Mouse (Mus musculus) hindbrain, embryonic 13.5 days (tissue): ENCODE measurements around the gene Gm9970. TPM values are rescaled to one million over a fixed set of nuclear protein-coding genes. Genes with fewer than 3 reads are reported as not detected.

Source experiments
- ATAC-seq: fragments of 200-750 bp; cut with Nextera tagmentation; 2 replicates; pipeline ENCODE4 v1.8.0; 2017; ENCODE audit warnings: moderate TSS enrichment; ENCODE audit not compliant: low FRiP score
- H3K27ac ChIP-seq: fragments of 300-500 bp; sonication (generic); 2 replicates; pipeline ENCODE4 v1.5.1; 2015; ENCODE audit warnings: inconsistent platforms, mild to moderate bottlenecking, moderate library complexity
- H3K27me3 ChIP-seq: fragments of 300-500 bp; sonication (generic); 2 replicates; pipeline ENCODE4 v1.6.1; 2015; ENCODE audit warnings: mild to moderate bottlenecking, inconsistent platforms
- H3K36me3 ChIP-seq: fragments of 300-500 bp; sonication (generic); 2 replicates; pipeline ENCODE4 v1.6.1; 2015; ENCODE audit warnings: mild to moderate bottlenecking, inconsistent platforms
- H3K4me1 ChIP-seq: fragments of 300-500 bp; sonication (generic); replicated peaks from 2 replicates; pipeline ENCODE4 v1.6.1; 2015; ENCODE audit warnings: inconsistent platforms
- H3K4me2 ChIP-seq: fragments of 300-500 bp; sonication (generic); 2 replicates; pipeline ENCODE4 v1.6.1; 2015; ENCODE audit warnings: inconsistent platforms, mild to moderate bottlenecking, moderate library complexity
- H3K4me3 ChIP-seq: fragments of 300-500 bp; sonication (generic); 2 replicates; pipeline ENCODE4 v1.5.1; 2015; ENCODE audit warnings: mild to moderate bottlenecking, inconsistent platforms
- H3K9ac ChIP-seq: fragments of 300-500 bp; sonication (generic); 2 replicates; pipeline ENCODE4 v1.6.1; 2015; ENCODE audit warnings: mild to moderate bottlenecking, inconsistent platforms
- H3K9me3 ChIP-seq: fragments of 300-500 bp; sonication (generic); 2 replicates; pipeline ENCODE4 v1.6.1; 2016; ENCODE audit warnings: inconsistent platforms
- WGBS: fragments of 180-500 bp; shearing (Covaris S2); methylation state at CpG from one replicate; pipeline ENCODE4 v1.1.7; 2015; 5-methylcytosine and 5-hydroxymethylcytosine counted together
- polyA plus RNA-seq: library from polyadenylated mRNA; unstranded; fragments of >200 nt; fragmentation: Nextera tagmentation; extraction: Ambion mirVana; gene quantifications from 2 replicates; pipeline ENCODE4 v1.2.1, GENCODE M21; 2015

The Gm9970 gene
- 0.65 TPM in 1 of 2 replicates, not detected in the other for polyA plus RNA-seq

DNA sequence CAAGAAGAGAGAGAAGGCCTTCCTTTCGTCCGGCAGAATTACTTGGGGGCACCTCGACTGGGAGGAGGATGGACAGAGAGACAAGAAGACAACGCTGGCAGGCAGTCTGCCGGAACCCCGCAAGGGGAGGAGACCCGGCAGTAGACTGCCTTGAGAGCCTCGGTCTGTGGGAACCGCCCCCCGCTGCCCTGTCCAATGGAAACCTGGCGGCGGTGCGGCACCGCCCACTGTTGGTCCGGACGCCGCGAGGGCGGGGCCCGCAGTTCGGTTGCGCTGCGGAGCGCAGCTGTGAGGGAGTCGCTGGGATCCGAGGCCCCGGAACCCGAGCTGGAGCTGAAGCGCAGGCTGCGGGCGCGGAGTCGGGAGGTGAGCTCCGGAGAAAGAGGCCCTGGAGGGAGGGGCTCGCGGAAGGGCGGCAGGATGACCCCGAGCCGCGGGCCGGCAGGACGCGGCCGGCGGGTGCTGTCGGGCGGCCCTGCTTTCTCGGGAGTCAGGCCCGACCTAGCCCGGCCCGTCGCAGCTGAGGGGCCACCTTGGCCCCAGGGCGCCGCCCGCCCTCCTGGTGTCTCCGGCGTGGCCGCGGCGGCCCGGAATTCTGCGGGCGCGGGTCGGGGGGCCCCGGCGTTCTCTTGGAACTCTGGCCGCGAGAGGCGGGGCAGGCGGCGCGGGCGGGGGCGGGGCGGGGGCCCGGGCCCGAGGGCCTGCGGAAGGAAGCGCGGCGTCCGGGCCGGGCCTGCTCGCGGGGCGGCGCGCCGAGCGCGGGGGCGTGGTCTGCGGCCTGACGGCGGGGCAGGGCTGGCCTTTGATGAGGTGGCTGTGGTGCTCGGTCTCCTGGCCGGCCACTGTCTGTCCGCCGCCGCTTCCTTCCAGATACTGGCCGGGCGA lies at the start of gene Gm9970, which contains the start of gene Nrbp1:
Gene Gm9970, minus strand, starts transcription at position 596 of the 885 bp plus-strand sequence.
Gene Nrbp1, plus strand, starts transcription at position 228 of the 885 bp plus-strand sequence.
- H3K9ac ChIP-seq, result peak within 1 kb of the TSS; percentile 89
- H3K4me3 ChIP-seq, result peak within 1 kb of the TSS; percentile 76
- peaks cover 14% of the 10 kb centered on the region for H3K9me3 ChIP-seq
- H3K4me1 ChIP-seq, result peaks cover 12% of the 10 kb centered on the region
- H3K27me3 ChIP-seq, result no peaks in the 10 kb centered on the region
- peaks cover 22% of the 10 kb centered on the region for H3K36me3 ChIP-seq
- H3K27ac ChIP-seq, result peak within 1 kb of the TSS; percentile 96
- H3K4me2 ChIP-seq, result peak within 1 kb of the TSS; percentile 89
- peak; percentile 99 for ATAC-seq
- WGBS, result under 1% methylated on average over 89 of the region's 103 CpGs

DNA sequence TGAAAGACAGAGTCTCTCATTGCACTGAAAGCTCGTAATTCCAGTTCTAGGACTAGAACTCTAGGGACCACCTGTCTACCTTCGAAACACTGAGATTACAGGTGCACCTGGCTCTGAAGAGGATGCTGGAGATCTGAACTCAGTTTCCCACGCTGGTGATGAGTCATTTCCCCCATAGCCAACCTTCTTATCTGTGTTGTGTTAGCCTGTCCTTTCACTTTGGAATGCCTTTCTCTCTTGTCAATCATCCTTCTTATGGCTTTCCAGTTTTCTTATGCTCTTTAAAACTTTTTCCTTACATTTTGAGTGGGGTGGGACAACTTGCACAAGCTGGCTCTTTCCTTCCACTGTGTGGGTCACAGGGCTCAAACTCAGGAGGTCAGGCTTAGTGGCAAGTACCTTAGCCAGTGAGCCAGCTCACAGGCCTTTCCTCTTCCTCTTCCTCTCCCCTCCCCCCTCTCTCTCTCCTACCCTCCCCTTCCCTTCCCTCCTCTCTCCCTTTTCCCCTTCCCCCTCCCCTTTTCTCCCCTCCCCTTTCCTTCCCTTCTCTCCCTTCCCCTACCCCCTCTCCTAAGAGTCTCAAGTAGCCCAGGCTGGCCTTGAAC lies 48.7 kb upstream of the Gm9970 start:
- ATAC-seq, result no peak
- Histone ChIP-seq H3K4me3 (peak overlapping the region; percentile 51; the same call in 1 of the 2 replicates), H3K27ac (no peak overlapping the region), H3K9me3 (no peaks in the 10 kb centered on the region), H3K9ac (peak overlapping the region; percentile 71), H3K4me1 (peaks cover 43% of the 10 kb centered on the region), H3K27me3 (no peaks in the 10 kb centered on the region), H3K36me3 (peaks cover 42% of the 10 kb centered on the region), H3K4me2 (peak overlapping the region; percentile 78)
- 88% methylated on average over 3 of the region's 3 CpGs for WGBS

DNA sequence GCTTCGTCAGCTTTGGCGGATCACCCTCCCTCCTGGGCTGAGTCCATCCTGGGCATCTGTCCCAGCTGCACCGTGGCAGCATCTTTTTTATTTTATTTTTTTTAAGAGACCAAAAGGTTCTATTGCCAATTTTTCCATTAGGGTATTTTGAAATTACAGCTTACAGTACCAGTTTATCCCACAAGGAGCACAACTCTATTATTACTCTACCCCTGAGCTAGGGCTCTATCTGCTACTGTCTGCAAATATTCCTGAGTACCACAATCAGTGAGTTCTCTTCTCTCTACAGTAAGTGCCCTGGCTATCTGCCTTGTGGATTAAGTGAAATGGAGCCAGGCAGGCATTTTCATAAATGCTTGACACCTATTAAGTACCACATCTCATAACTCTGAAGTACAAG lies 47.6 kb upstream of the Gm9970 start:
- Histone ChIP-seq H3K9ac (no peak overlapping the region), H3K9me3 (no peaks in the 10 kb centered on the region), H3K36me3 (peaks cover 49% of the 10 kb centered on the region), H3K27me3 (no peaks in the 10 kb centered on the region), H3K4me1 (peaks cover 32% of the 10 kb centered on the region), H3K27ac (no peak overlapping the region), H3K4me3 (no peak overlapping the region), H3K4me2 (no peak overlapping the region)
- WGBS, result 85% methylated on average over 3 of the region's 3 CpGs
- no peak for ATAC-seq

DNA sequence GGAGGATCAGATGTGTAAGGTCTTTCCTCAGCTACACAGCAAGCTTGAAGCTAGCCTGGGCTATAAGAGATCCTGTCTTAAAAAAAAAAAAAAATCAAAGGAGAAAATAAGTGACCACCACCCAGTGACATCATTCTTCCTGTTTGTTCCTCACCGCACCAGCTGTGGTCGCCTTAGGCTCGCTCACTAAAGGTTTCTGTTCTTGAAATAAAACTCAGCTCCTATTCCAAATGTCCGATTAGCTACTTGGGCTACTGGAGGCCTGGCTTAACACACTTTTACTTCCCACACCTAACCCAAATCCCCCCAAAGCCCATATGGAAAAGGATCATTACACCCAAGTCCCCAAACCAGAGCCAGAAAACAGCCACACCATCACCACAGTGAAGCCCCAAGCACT lies 47.2 kb upstream of the Gm9970 start:
- H3K36me3 ChIP-seq, result peaks cover 49% of the 10 kb centered on the region
- peaks cover 28% of the 10 kb centered on the region for H3K4me1 ChIP-seq
- H3K27me3 ChIP-seq, result no peaks in the 10 kb centered on the region
- ATAC-seq, result no peak
- no peaks in the 10 kb centered on the region for H3K9me3 ChIP-seq
- H3K27ac ChIP-seq, result no peak overlapping the region
- H3K9ac ChIP-seq, result no peak overlapping the region
- WGBS, result 88% methylated on average over 4 of the region's 4 CpGs
- H3K4me2 ChIP-seq, result no peak overlapping the region
- H3K4me3 ChIP-seq, result no peak overlapping the region

DNA sequence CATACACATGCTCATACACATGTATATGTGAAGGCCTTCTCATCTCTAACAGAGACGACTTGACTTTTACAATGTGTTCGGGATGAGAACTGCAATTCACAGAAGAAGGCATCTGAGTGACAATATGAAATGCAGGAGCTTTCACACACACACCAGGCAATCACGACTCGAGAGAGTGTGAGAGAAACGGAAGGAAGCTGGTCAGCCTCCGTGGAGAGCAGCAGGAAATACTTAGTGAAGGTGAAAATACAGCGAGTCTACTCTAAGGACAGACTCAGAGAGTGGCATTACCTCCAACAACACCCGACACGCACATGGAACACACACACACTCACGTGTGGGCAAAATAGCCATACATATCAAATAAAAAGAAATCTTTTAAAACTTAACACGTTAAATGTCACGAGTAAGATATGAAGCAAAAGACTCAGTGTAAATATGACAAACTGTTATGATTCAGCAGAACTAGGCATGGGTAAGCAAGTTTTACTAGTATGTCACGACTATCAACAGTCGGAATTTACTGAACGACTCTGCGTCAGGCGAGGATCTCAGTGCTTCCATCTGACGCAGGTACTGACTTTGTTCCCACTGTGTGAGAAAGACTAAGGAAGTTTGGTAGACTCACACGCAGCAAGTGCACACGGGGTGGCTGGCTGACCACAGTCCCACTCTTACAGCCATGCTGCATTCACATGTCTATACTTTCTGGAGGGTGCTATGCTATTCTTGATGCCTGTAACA lies 38.4 kb upstream of the Gm9970 start:
- H3K4me2 ChIP-seq, result no peak overlapping the region
- no peaks in the 10 kb centered on the region for H3K9me3 ChIP-seq
- 91% methylated on average over 20 of the region's 20 CpGs for WGBS
- no peak overlapping the region for H3K27ac ChIP-seq
- no peaks in the 10 kb centered on the region for H3K27me3 ChIP-seq
- no peak overlapping the region for H3K9ac ChIP-seq
- no peaks in the 10 kb centered on the region for H3K4me1 ChIP-seq
- no peak overlapping the region for H3K4me3 ChIP-seq
- H3K36me3 ChIP-seq, result peaks cover 92% of the 10 kb centered on the region
- ATAC-seq, result no peak

DNA sequence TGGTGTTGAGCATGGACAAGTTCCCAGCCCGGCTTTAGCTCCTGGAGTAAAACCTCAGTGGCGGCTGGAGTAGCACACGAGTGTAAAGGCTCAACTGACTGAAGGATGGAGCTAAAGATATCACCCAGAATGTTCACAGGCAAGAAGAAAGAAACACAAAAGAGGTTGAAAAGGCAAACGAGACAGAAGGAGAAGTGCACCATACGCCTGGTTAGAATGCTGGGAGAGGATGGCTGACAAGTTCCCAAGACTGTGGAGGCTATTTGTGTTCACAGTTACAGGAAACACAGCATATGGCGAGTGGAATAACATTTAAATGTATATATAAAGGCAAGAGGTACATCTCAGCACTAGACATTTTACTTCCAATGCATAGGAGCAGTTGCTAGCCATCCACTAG lies 32.0 kb upstream of the Gm9970 start:
- H3K4me3 ChIP-seq, result no peak overlapping the region

DNA sequence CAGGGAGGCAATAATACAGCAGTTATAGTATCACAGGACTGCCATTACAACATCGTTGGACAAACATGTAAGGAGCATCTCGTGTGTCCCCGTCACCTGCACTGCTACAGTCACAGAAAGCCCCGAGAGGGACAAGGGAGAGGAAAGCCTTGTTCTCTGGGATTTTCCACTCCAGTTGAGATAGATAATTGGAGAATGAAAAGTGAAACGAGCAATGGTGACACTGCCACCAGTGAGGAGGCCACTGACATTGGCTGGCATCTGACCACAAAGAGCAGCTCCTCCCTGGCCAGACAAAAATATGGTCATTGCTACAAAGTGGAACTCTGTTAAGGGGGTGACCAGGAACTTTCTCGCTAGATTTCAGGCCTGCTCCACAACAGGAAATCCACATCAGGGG lies 26.7 kb upstream of the Gm9970 start:
- WGBS, result 64% methylated on average over 6 of the region's 6 CpGs
- Histone ChIP-seq H3K9ac (no peak overlapping the region), H3K4me3 (no peak overlapping the region), H3K27me3 (no peaks in the 10 kb centered on the region), H3K4me2 (no peak overlapping the region), H3K36me3 (peaks cover 95% of the 10 kb centered on the region), H3K4me1 (no peaks in the 10 kb centered on the region), H3K27ac (no peak overlapping the region), H3K9me3 (no peaks in the 10 kb centered on the region)
- ATAC-seq, result no peak

More for the DNA sequence above, 32.0 kb upstream of the Gm9970 start:
- Histone ChIP-seq H3K27me3 (no peaks in the 10 kb centered on the region), H3K9me3 (no peaks in the 10 kb centered on the region), H3K4me2 (no peak overlapping the region), H3K9ac (no peak overlapping the region), H3K36me3 (peaks cover 84% of the 10 kb centered on the region), H3K4me1 (no peaks in the 10 kb centered on the region), H3K27ac (no peak overlapping the region)
- ATAC-seq, result no peak
- 89% methylated on average over 6 of the region's 6 CpGs for WGBS

DNA sequence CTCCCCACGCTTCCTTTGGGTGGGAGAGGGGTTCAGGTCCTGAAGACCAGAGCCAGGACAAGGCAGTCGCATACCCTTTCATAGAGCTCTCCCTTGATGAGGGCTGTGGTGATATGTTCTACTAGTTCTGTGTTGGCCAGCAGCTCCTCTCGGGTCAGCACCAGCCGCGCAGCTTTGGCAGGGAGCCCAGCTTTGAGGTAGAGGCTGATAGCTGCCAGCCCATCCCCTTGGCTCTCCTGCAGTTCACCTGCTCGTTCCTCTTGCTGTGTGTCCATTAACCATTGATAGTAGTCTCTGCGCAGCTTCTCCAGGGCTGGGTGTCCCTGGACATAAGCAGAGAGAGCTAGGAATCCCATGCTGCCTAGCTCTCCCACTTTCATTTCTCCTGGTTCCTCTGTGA lies 25.1 kb upstream of the Gm9970 start:
- Histone ChIP-seq H3K27me3 (no peaks in the 10 kb centered on the region), H3K4me3 (no peak overlapping the region), H3K27ac (no peak overlapping the region), H3K9ac (no peak overlapping the region), H3K4me1 (no peaks in the 10 kb centered on the region), H3K4me2 (no peak overlapping the region), H3K9me3 (no peaks in the 10 kb centered on the region), H3K36me3 (peaks cover 96% of the 10 kb centered on the region)
- WGBS, result 93% methylated on average over 7 of the region's 7 CpGs
- ATAC-seq, result no peak

DNA sequence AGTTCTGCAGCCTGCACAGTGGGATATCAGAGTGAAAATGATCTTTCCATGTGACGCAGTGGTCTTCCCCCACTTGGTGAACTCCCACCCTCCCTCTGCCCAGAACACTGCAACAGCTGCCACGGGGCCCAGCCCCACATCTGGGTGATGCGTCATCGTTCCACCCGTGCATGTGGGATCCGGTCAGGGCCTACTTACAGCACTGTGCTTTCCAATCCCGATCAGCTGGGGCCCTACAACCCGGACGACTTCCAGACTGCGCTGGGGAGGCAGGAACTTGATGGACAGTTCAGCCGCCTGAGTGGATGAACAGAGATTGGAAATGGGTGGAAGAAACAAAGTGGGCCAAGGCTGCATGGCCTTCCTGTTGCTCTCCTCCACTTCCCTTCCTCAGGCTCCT lies 16.6 kb upstream of the Gm9970 start:
- H3K36me3 ChIP-seq, result peaks cover 92% of the 10 kb centered on the region
- H3K27ac ChIP-seq, result no peak overlapping the region
- H3K4me2 ChIP-seq, result no peak overlapping the region
- no peak overlapping the region for H3K9ac ChIP-seq
- H3K4me3 ChIP-seq, result no peak overlapping the region
- no peaks in the 10 kb centered on the region for H3K9me3 ChIP-seq
- 94% methylated on average over 11 of the region's 11 CpGs for WGBS
- H3K27me3 ChIP-seq, result no peaks in the 10 kb centered on the region
- ATAC-seq, result no peak
- H3K4me1 ChIP-seq, result no peaks in the 10 kb centered on the region

DNA sequence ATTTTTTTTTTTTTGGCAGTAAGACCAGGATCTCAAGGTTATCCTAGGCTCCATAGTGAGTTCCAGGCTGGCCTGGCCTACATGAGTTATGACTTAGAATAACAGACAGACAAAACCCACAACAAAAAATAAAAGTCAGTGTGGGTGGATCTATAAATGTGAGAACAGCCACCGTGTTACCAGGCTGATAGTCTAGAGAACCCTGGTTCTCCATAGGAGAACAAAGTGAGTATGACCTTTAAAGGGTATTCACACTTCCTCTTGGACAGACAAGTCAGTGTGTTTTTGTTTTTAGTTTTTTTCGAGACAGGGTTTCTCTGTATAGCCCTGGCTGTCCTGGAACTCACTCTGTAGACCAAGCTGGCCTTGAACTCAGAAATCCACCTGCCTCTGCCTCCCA lies 14.9 kb upstream of the Gm9970 start:
- Histone ChIP-seq H3K4me1 (peaks cover 8% of the 10 kb centered on the region), H3K36me3 (peaks cover 92% of the 10 kb centered on the region), H3K27ac (no peak overlapping the region), H3K9ac (no peak overlapping the region), H3K27me3 (0 out of 2 replicates have a peak, but pooled peaks cover 8% of the 10 kb centered on the region), H3K9me3 (no peaks in the 10 kb centered on the region), H3K4me3 (no peak overlapping the region), H3K4me2 (no peak overlapping the region)
- no peak for ATAC-seq
- 86% methylated on average over 2 of the region's 2 CpGs for WGBS

DNA sequence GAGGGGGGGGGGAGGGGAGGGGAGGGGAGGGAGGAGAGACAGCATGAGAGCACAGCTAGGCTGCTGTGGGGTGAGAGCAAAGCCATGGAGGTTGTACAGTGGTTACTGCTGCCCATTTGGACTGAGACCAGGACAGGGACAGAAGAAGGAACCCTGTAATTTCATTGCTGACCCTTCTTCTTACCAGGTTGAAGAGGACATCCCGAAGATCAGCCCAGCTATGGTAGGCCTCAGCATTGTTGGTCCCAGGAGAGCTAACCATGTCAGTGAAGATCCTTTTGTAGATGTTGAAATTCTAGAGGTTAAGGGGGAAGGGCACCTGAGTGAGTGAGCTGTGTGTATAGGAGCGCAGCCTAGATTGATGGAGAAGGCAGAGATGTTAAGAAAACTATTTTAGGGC lies 14.3 kb upstream of the Gm9970 start:
- peaks cover 8% of the 10 kb centered on the region for H3K4me1 ChIP-seq
- no peak overlapping the region for H3K9ac ChIP-seq
- WGBS, result 95% methylated on average over 2 of the region's 2 CpGs
- no peaks in the 10 kb centered on the region for H3K9me3 ChIP-seq
- H3K36me3 ChIP-seq, result peaks cover 92% of the 10 kb centered on the region
- H3K4me2 ChIP-seq, result no peak overlapping the region
- no peak overlapping the region for H3K4me3 ChIP-seq
- ATAC-seq, result no peak
- H3K27ac ChIP-seq, result no peak overlapping the region
- H3K27me3 ChIP-seq, result 0 out of 2 replicates have a peak, but pooled peaks cover 9% of the 10 kb centered on the region

DNA sequence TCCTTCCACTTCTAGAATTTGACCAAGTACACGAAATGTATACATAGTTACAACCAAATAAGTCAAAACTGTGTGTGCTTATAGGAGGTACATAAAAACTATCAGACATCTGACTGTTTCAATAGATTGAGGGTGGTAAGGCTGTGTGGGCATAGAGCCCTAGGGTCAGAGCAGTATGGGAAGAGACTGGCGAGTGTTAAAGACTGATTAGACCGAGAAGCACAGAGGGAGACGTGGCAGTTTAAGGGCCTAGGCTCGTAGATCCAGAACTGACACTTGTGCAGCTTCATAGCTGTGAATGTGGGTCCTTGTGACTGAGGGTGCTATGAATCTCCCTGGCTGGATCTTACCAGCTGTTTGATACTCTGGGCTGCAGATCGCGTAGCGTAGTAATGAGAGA lies 13.9 kb upstream of the Gm9970 start:
- H3K4me1 ChIP-seq, result peaks cover 8% of the 10 kb centered on the region
- ATAC-seq, result no peak
- peaks cover 92% of the 10 kb centered on the region for H3K36me3 ChIP-seq
- H3K9me3 ChIP-seq, result no peaks in the 10 kb centered on the region
- no peak overlapping the region for H3K9ac ChIP-seq
- 87% methylated on average over 8 of the region's 8 CpGs for WGBS
- no peak overlapping the region for H3K4me3 ChIP-seq
- no peak overlapping the region for H3K4me2 ChIP-seq
- 0 out of 2 replicates have a peak, but pooled peaks cover 9% of the 10 kb centered on the region for H3K27me3 ChIP-seq
- no peak overlapping the region for H3K27ac ChIP-seq
